Mouse (Mus musculus) neutrophil, adult 83 days (primary cell): ENCODE results near the gene Insig2. TPM values are rescaled to one million over a fixed set of nuclear protein-coding genes. Genes with fewer than 3 reads are reported as not detected.

ENCODE experiments used
- total RNA-seq, 2 experiments: library from RNA; stranded (reverse); gene quantifications; one replicate each; pipeline ENCODE4 v1.2.4; 2023

Gene Insig2
- total RNA-seq, result 10 to 100 TPM; 13.3 to 13.7 TPM

DNA sequence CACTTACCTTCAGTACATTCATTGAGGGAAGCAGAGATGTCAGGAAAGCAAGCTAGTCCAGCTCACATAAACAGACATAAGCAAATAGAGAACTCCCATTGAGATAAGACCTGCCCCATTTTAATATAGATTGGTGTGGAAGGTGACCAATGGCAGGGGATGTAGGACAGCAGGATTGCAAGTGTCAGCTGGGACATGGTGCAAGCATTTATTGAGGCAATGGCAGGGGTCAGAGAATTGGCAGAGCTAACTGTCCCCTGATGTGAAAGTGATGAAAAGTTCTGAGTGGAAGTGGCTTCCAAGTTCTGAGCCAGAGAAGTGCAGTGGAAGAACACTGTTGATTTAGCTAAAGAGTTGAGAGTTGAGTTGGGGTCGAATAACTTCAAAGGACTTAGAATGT is at the start of gene Insig2:
Insig2 (minus strand) TSS at position 105 of the 400 bp plus-strand sequence.

Other genes with a start within 250 kb of the Insig2 start
- gene Ccdc93, start 98.5 kb upstream of the Insig2 start, total RNA-seq, result 10 to 100 TPM; 18.9 to 21.1 TPM
- gene Htr5b, start 195.9 kb upstream of the Insig2 start, total RNA-seq, result not detected
- 10 to 100 TPM; 14.7 to 22.0 TPM for gene Ddx18, start 235.4 kb upstream of the Insig2 start, total RNA-seq